Mouse (Mus musculus) myocyte (in vitro differentiated cells): Measurements from ENCODE around the gene 4931428L18Rik.

Experiments used
- E2F4 ChIP-seq: IDR thresholded peaks from one replicate; pipeline ENCODE4 v1.6.1; 2011; ENCODE audit warnings: mild to moderate bottlenecking, control low read depth, moderate library complexity; ENCODE audit not compliant: insufficient read depth
- POLR2A ChIP-seq: IDR thresholded peaks from one replicate; pipeline ENCODE4 v1.6.1; 2011; ENCODE audit warnings: low read depth, mild to moderate bottlenecking, control low read depth, moderate library complexity; ENCODE audit not compliant: insufficient read length
- SRF ChIP-seq: IDR thresholded peaks from one replicate; pipeline ENCODE4 v1.6.1; 2011; ENCODE audit warnings: low read depth; ENCODE audit not compliant: control insufficient read depth, insufficient read length
- TCF3 ChIP-seq: IDR thresholded peaks from one replicate; pipeline ENCODE4 v1.6.1; 2011; ENCODE audit warnings: low read depth, control low read depth; ENCODE audit not compliant: insufficient read length

DNA sequence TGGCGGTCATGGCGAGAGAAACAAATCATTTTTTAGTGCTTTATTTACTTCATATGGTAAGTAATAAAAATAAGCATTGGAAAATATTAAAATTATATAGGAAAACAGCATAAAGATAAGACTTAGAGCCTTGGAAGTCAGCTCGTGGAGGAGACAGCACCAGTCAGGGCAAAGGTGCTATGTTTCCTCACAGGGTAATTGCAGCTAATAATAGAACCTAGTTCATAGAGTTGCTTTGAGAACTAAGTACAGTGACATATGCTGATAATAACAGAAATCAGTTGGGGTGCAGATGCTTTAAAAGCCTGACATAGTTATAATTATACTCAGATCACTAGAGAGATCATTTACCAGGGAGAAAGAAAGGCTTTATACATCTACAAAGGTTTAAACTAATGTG is 125.3 kb downstream of the 4931428L18Rik start:
- TF ChIP-seq POLR2A (no peak), TCF3 (no peak), SRF (no peak), E2F4 (no peak)
